7 mouse cellular contexts compared by ENCODE assay signal in genomic region chrX:170008584-170008983, GRCm38 (mm10). TPM values are rescaled to one million over a fixed set of nuclear protein-coding genes. Genes with fewer than 3 reads are reported as not detected.
DNase-seq lines count a peak whose midpoint lies in the region; ATAC-seq and TF ChIP-seq lines count a peak whose summit lies in the region.
"Not testable (repeated sequence)": the region's sequence is repeated elsewhere in the genome, so short reads cannot be mapped to it uniquely, and the experiment has no call there.

No protein-coding gene starts in this region.

- peaks cover 51% of the 10 kb centered on the region for H3K9me3 ChIP-seq in heart, embryonic 10.5 days
- peaks cover 42% of the 10 kb centered on the region for H3K9me3 ChIP-seq in liver, embryonic 11.5 days (ENCODE audit: control insufficient read depth, low read length)
- H3K9me3 ChIP-seq in midbrain, postnatal 0 days (ENCODE audit: low read length) = peaks cover 19% of the 10 kb centered on the region

- not testable (repeated sequence) for TF ChIP-seq CTCF in kidney, adult 2 months (conservative IDR thresholded peaks at IDR 0.05; ENCODE audit: insufficient read depth, insufficient read length, low read depth, low read length); midbrain, postnatal 0 days (IDR thresholded peaks at IDR 0.05)

- peak; percentile 59 for DNase-seq in ZHBTc4 (ENCODE audit: low read depth, low spot score)
- DNase-seq in embryo, embryonic 10 days (ENCODE audit: low spot score) = peak; percentile 5
- DNase-seq in heart, embryonic 10.5 days (ENCODE audit: low spot score) = peak; percentile 74
- peak; percentile 54 for DNase-seq in kidney, adult 2 months
- DNase-seq in liver, embryonic 11.5 days (ENCODE audit: low spot score) = peak; percentile 31
- not testable (repeated sequence) for DNase-seq in midbrain, postnatal 0 days (ENCODE audit: low spot score)
- DNase-seq in splenic B cell, adult 2 months (ENCODE audit: low read depth, low spot score) = peak; percentile 60

- H3K9ac ChIP-seq in liver, embryonic 11.5 days (ENCODE audit: low read depth, low read length); midbrain, postnatal 0 days (replicated peaks; ENCODE audit: low read length, poor library complexity, severe bottlenecking): not testable (repeated sequence)

- not testable (repeated sequence) for TF ChIP-seq POLR2A in kidney, adult 2 months (IDR thresholded peaks at IDR 0.05; ENCODE audit: low read depth, low read length)

- WGBS in heart, embryonic 10.5 days = 50% methylated on average over 3 of the region's 3 CpGs
- 77% methylated on average over 3 of the region's 3 CpGs for WGBS in kidney, adult 2 months
- WGBS in liver, embryonic 11.5 days = 44% methylated on average over 3 of the region's 3 CpGs
- WGBS in midbrain, postnatal 0 days = 44% methylated on average over 3 of the region's 3 CpGs

- not testable (repeated sequence) for H3K4me1 ChIP-seq in heart, embryonic 10.5 days; kidney, adult 2 months (ENCODE audit: control insufficient read depth, insufficient read depth, low read length); liver, embryonic 11.5 days (replicated peaks; ENCODE audit: control insufficient read depth, insufficient read depth, low read length); midbrain, postnatal 0 days (ENCODE audit: insufficient read depth, low read length)

- not testable (repeated sequence) for ATAC-seq in liver, embryonic 11.5 days (replicated peaks; ENCODE audit: low FRiP score); midbrain, postnatal 0 days (ENCODE audit: low FRiP score)

- H3K27ac ChIP-seq in heart, embryonic 10.5 days; kidney, adult 2 months (ENCODE audit: insufficient read depth, low read depth, low read length); liver, embryonic 11.5 days (ENCODE audit: low read depth, low read length); midbrain, postnatal 0 days (ENCODE audit: low read depth, low read length): not testable (repeated sequence)

- not testable (repeated sequence) for H3K27me3 ChIP-seq in heart, embryonic 10.5 days (ENCODE audit: insufficient read depth, poor library complexity, severe bottlenecking); kidney, adult 2 months (replicated peaks; ENCODE audit: control insufficient read depth, insufficient read depth, low read length); midbrain, postnatal 0 days (ENCODE audit: insufficient read depth, low read length); splenic B cell, adult 2 months (ENCODE audit: control insufficient read depth, insufficient read depth, low read length, poor library complexity, severe bottlenecking)
- H3K27me3 ChIP-seq in liver, embryonic 11.5 days (replicated peaks; ENCODE audit: control insufficient read depth, insufficient read depth, low read length) = peaks cover 14% of the 10 kb centered on the region

- peaks cover 13% of the 10 kb centered on the region for H3K36me3 ChIP-seq in heart, embryonic 10.5 days
- not testable (repeated sequence) for H3K36me3 ChIP-seq in kidney, adult 2 months (ENCODE audit: control insufficient read depth, insufficient read depth, low read length); midbrain, postnatal 0 days (ENCODE audit: insufficient read depth, low read length)
- peaks cover 15% of the 10 kb centered on the region for H3K36me3 ChIP-seq in liver, embryonic 11.5 days (ENCODE audit: control insufficient read depth, insufficient read depth, low read length)
- H3K36me3 ChIP-seq in splenic B cell, adult 2 months (ENCODE audit: control insufficient read depth, insufficient read depth, low read length, poor library complexity, severe bottlenecking) = peaks cover 10% of the 10 kb centered on the region

- not testable (repeated sequence) for H3K4me3 ChIP-seq in heart, embryonic 10.5 days; kidney, adult 2 months (ENCODE audit: insufficient read depth, low read depth, low read length); liver, embryonic 11.5 days (ENCODE audit: low read depth, low read length)
- peak overlapping the region; percentile 48; the same call in 1 of the 2 replicates for H3K4me3 ChIP-seq in midbrain, postnatal 0 days (ENCODE audit: low read depth, low read length)

- not testable (repeated sequence) for H3K4me2 ChIP-seq in liver, embryonic 11.5 days; midbrain, postnatal 0 days (ENCODE audit: low read depth, low read length, poor library complexity, severe bottlenecking)

RNA-seq across cellular contexts. Expression of gene Gm21887, which starts 0.9 kb away (rescaled TPM):
- 121 and 172 TPM in 2 replicates for polyA plus RNA-seq in heart, embryonic 10.5 days (2016; fragmentation: Nextera tagmentation; extraction: Ambion mirVana)
- 108 and 184 TPM in 2 replicates for polyA plus RNA-seq in kidney, adult 2 months (2012; rRNA removed)
- 217 and 306 TPM in 2 replicates for polyA plus RNA-seq in liver, embryonic 11.5 days (2014; fragmentation: Nextera tagmentation; extraction: Ambion mirVana)
- 34.6 and 51.3 TPM in 2 replicates for total RNA-seq in midbrain, postnatal 0 days (2014; rRNA removed)
- 193 and 201 TPM in 2 replicates for polyA plus RNA-seq in midbrain, postnatal 0 days (2015; fragmentation: Nextera tagmentation; extraction: Ambion mirVana)
